Mouse (Mus musculus) stomach, embryonic 14.5 days (tissue): ENCODE measurements around the gene Antxr1. TPM values are rescaled to one million over a fixed set of nuclear protein-coding genes. Genes with fewer than 3 reads are reported as not detected.
A peak's percentile ranks its signal among the peaks of the same experiment; 100 is the strongest.

Source experiments
- ATAC-seq: fragments of 200-750 bp; cut with Nextera tagmentation; 2 replicates; pipeline ENCODE4 v1.8.0; 2017; ENCODE audit warnings: low read depth, moderate TSS enrichment; ENCODE audit not compliant: insufficient number of reproducible peaks, insufficient read depth, low FRiP score
- H3K27ac ChIP-seq: fragments of 300-500 bp; sonication (generic); 2 replicates; pipeline ENCODE4 v1.5.1; 2014; ENCODE audit warnings: mild to moderate bottlenecking, low read length, moderate library complexity, mixed read lengths
- H3K27me3 ChIP-seq: fragments of 300-500 bp; sonication (generic); 2 replicates; pipeline ENCODE4 v1.6.1; 2014; ENCODE audit warnings: low read length, control low read depth, mixed read lengths; ENCODE audit not compliant: control insufficient read depth, insufficient read depth
- H3K36me3 ChIP-seq: fragments of 300-500 bp; sonication (generic); 2 replicates; pipeline ENCODE4 v1.6.1; 2014; ENCODE audit warnings: mild to moderate bottlenecking, control low read depth, low read length, moderate library complexity, mixed read lengths; ENCODE audit not compliant: control insufficient read depth, insufficient read depth
- H3K4me1 ChIP-seq: fragments of 300-500 bp; sonication (generic); 2 replicates; pipeline ENCODE4 v1.6.1; 2014; ENCODE audit warnings: low read length, control low read depth, mixed read lengths; ENCODE audit not compliant: control insufficient read depth, insufficient read depth
- H3K4me2 ChIP-seq: fragments of 300-500 bp; sonication (generic); replicated peaks from 2 replicates; pipeline ENCODE4 v1.6.1; 2014; ENCODE audit warnings: low read depth, low read length, control low read depth
- H3K4me3 ChIP-seq: fragments of 300-500 bp; sonication (generic); 2 replicates; pipeline ENCODE4 v1.5.1; 2014; ENCODE audit warnings: low read depth, low read length, control low read depth
- H3K9ac ChIP-seq: fragments of 300-500 bp; sonication (generic); replicated peaks from 2 replicates; pipeline ENCODE4 v1.6.1; 2014; ENCODE audit warnings: low read depth, mild to moderate bottlenecking, control low read depth, low read length, moderate library complexity, mixed read lengths
- H3K9me3 ChIP-seq: fragments of 300-500 bp; sonication (generic); 2 replicates; pipeline ENCODE4 v1.6.1; 2016; ENCODE audit warnings: low read depth, low read length, control low read depth; ENCODE audit not compliant: control insufficient read depth
- WGBS: fragments of 180-500 bp; shearing (Covaris S2); extraction: QIAGEN DNeasy Blood & Tissue Kit; methylation state at CpG from one replicate; pipeline ENCODE4 v1.1.7; 2014; 5-methylcytosine and 5-hydroxymethylcytosine counted together
- polyA plus RNA-seq: library from polyadenylated mRNA; unstranded; fragments of >200 nt; fragmentation: Nextera tagmentation; extraction: Ambion mirVana; gene quantifications from 2 replicates; pipeline ENCODE4 v1.2.1, GENCODE M21; 2014

The Antxr1 gene
- polyA plus RNA-seq, 1 experiment from 2014 or later, result 13.5 TPM

GRCm38 (mm10) chr6:87151427-87151826 is 184.2 kb downstream of the Antxr1 start:
- no peak overlapping the region for H3K9ac ChIP-seq
- H3K36me3 ChIP-seq, result no peaks in the 10 kb centered on the region
- no peaks in the 10 kb centered on the region for H3K4me1 ChIP-seq
- no peaks in the 10 kb centered on the region for H3K9me3 ChIP-seq
- WGBS, result 89% methylated on average over 8 of the region's 8 CpGs
- no peak overlapping the region for H3K4me2 ChIP-seq
- no peaks in the 10 kb centered on the region for H3K27me3 ChIP-seq
- no peak overlapping the region for H3K4me3 ChIP-seq
- no peak overlapping the region for H3K27ac ChIP-seq
- no peak for ATAC-seq

- Histone ChIP-seq H3K27me3 (no peaks in the 10 kb centered on the region), H3K9ac (no peak overlapping the region), H3K4me2 (no peak overlapping the region), H3K9me3 (no peaks in the 10 kb centered on the region), H3K27ac (no peak overlapping the region), H3K36me3 (no peaks in the 10 kb centered on the region), H3K4me1 (no peaks in the 10 kb centered on the region), H3K4me3 (no peak overlapping the region)
- WGBS, result 70% methylated on average over 7 of the region's 7 CpGs
- no peak for ATAC-seq
Observed at GRCm38 (mm10) chr6:87150471-87150870, 185.2 kb downstream of the Antxr1 start.

- Histone ChIP-seq H3K27ac (no peak overlapping the region), H3K4me2 (no peak overlapping the region), H3K4me1 (no peaks in the 10 kb centered on the region), H3K9me3 (no peaks in the 10 kb centered on the region), H3K9ac (no peak overlapping the region), H3K27me3 (no peaks in the 10 kb centered on the region), H3K4me3 (no peak overlapping the region), H3K36me3 (no peaks in the 10 kb centered on the region)
- WGBS, result 62% methylated on average over 3 of the region's 3 CpGs
- no peak for ATAC-seq
Observed at GRCm38 (mm10) chr6:87147921-87148320, 187.7 kb downstream of the Antxr1 start.

DNA sequence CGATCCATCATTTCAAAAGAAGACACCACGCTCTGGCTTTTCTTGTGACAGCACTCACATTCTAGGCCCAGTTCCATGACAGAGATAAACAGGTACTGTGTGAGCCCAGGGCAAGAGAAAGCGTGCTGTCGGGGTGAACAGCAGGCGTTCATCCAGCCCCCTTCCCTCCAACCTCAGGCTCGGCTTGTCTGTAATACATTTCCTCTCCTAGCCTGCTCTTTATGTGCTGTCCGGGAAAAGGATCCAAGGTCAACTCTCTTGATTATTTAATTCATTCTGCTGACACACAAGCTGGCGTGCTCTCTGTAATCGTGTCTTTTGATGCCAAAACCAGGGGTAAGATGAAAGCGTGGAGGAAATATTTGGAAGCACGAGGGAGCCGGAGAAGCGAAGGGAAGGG is 192.0 kb downstream of the Antxr1 start:
- Histone ChIP-seq H3K27ac (no peak overlapping the region), H3K27me3 (no peaks in the 10 kb centered on the region), H3K36me3 (no peaks in the 10 kb centered on the region), H3K4me3 (no peak overlapping the region), H3K4me2 (no peak overlapping the region), H3K9ac (no peak overlapping the region), H3K9me3 (no peaks in the 10 kb centered on the region), H3K4me1 (peaks cover 8% of the 10 kb centered on the region; the same call in 1 of the 2 replicates)
- WGBS, result 47% methylated on average over 13 of the region's 13 CpGs
- ATAC-seq, result 0 out of 2 replicates have a peak, but pooled peaks have one; percentile 14

DNA sequence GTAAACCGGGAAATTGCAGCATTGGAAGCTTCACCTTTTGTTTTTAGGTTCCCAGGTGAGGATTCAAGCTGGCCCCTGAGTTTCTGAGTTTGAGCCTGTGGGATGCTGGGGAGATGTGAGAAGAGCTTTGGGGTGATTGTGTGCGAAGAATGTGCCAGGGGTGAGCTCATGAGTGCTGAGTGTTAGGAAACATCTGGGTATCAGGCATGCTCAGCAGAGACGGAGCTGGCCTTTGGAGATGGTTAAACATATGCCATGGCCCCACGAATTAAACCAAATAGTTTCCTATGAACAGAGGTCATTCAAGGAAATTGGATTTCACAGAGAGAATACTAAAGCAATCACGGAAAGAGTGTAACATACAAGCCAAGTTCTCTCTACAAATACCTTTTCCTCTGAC is 193.4 kb downstream of the Antxr1 start:
- Histone ChIP-seq H3K4me2 (no peak overlapping the region), H3K9ac (no peak overlapping the region), H3K36me3 (no peaks in the 10 kb centered on the region), H3K4me3 (no peak overlapping the region), H3K27ac (no peak overlapping the region), H3K27me3 (no peaks in the 10 kb centered on the region), H3K9me3 (no peaks in the 10 kb centered on the region), H3K4me1 (peaks cover 8% of the 10 kb centered on the region; the same call in 1 of the 2 replicates)
- WGBS, result 74% methylated on average over 5 of the region's 5 CpGs
- ATAC-seq, result no peak

DNA sequence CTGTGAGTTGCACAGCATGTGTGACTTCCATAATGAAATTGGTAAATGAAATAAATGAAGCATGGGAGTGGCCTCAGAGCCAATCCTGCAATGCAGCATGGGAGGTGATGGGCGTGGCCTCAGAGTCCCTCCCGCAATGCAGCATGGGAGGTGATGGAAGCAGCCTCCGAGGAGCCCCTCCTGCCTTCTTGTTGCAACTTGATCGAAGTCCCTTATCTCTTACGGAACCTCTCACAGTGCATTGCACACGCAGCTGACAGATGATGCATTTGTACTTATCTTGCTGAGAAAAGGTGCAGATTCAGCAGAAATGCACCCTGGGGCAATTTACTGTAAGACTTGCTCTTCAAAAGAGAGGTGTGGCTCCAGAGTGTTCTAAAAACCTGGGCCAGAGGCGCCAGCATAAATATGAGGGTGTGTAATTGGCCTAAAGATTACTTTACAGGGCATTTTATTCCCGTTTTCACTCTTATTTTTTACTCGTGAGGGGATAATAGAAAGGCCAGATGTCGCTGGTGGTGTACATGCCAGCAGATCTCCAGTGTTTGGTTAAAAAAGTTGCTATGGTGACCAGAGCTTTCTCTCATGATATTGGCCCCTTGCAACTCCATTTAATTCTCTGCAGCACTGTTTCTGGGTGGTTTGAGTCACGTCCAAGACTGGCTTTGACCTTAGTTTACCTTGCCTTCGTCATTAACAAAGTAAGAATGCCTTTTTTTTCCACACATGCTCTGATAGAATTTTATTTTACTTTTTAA is 195.6 kb downstream of the Antxr1 start:
- Histone ChIP-seq H3K4me3 (no peak overlapping the region), H3K4me2 (no peak overlapping the region), H3K27me3 (no peaks in the 10 kb centered on the region), H3K4me1 (peaks cover 8% of the 10 kb centered on the region; the same call in 1 of the 2 replicates), H3K27ac (no peak overlapping the region), H3K36me3 (no peaks in the 10 kb centered on the region; the same call in 1 of the 2 replicates), H3K9me3 (no peaks in the 10 kb centered on the region), H3K9ac (no peak overlapping the region)
- WGBS, result 52% methylated on average over 12 of the region's 12 CpGs
- no peak for ATAC-seq

DNA sequence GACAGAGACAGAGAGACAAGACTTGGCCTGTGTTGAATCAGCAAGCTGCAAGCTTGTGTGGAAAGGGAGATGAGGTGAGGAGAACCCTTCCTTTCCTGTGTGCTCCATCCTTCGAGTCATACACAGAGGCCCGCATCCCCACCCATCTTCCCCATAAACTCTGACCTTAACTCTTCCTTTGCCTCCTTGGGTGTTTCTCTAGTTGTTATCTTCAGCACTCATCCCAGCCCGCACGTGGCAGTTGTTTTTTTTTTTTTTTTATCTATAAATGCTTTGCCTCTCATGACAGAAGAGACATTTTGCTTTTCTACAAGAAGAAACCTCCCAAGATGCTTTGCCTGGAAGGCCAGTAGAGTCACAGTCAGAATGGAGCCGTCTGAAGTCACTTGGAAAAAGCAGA is 197.1 kb downstream of the Antxr1 start:
- ATAC-seq, result no peak
- 90% methylated on average over 5 of the region's 5 CpGs for WGBS
- no peak overlapping the region for H3K4me3 ChIP-seq
- H3K27me3 ChIP-seq, result no peaks in the 10 kb centered on the region
- no peak overlapping the region for H3K27ac ChIP-seq
- no peaks in the 10 kb centered on the region; the same call in 1 of the 2 replicates for H3K36me3 ChIP-seq
- no peak overlapping the region for H3K4me2 ChIP-seq
- H3K9me3 ChIP-seq, result no peaks in the 10 kb centered on the region
- H3K4me1 ChIP-seq, result peaks cover 8% of the 10 kb centered on the region; the same call in 1 of the 2 replicates
- no peak overlapping the region for H3K9ac ChIP-seq

- Histone ChIP-seq H3K9me3 (peaks cover 3% of the 10 kb centered on the region; the same call in 1 of the 2 replicates), H3K4me1 (no peaks in the 10 kb centered on the region), H3K4me3 (no peak overlapping the region), H3K27ac (no peak overlapping the region), H3K27me3 (no peaks in the 10 kb centered on the region), H3K4me2 (no peak overlapping the region), H3K9ac (no peak overlapping the region), H3K36me3 (no peaks in the 10 kb centered on the region; the same call in 1 of the 2 replicates)
- WGBS, result 82% methylated on average over 12 of the region's 12 CpGs
- no peak for ATAC-seq
Observed at GRCm38 (mm10) chr6:87133966-87134546, 201.6 kb downstream of the Antxr1 start.
